Mouse (Mus musculus) kidney, postnatal 0 days (tissue): ENCODE results near the gene Lmtk3. TPM values are rescaled to one million over a fixed set of nuclear protein-coding genes. Genes with fewer than 3 reads are reported as not detected.

Experiments used
- ATAC-seq: fragments of 200-750 bp; cut with Nextera tagmentation; replicated peaks from 2 replicates; pipeline ENCODE4 v1.8.0; 2017; ENCODE audit warnings: low read depth, moderate number of reproducible peaks, moderate TSS enrichment, moderate library complexity; ENCODE audit not compliant: low FRiP score
- DNase-seq: peaks from one replicate; pipeline ENCODE4 v3.0.0-alpha.2; 2016; ENCODE audit warnings: low spot score
- H3K27ac ChIP-seq: fragments of 300-500 bp; sonication (generic); 2 replicates; pipeline ENCODE4 v1.5.1; 2014; ENCODE audit warnings: mild to moderate bottlenecking
- H3K27me3 ChIP-seq: fragments of 300-500 bp; sonication (generic); 2 replicates; pipeline ENCODE4 v1.6.1; 2014; ENCODE audit warnings: low read length, mixed read lengths; ENCODE audit not compliant: insufficient read depth
- H3K36me3 ChIP-seq: fragments of 300-500 bp; sonication (generic); 2 replicates; pipeline ENCODE4 v1.6.1; 2014; ENCODE audit warnings: low read length, mixed read lengths; ENCODE audit not compliant: insufficient read depth
- H3K4me1 ChIP-seq: fragments of 300-500 bp; sonication (generic); replicated peaks from 2 replicates; pipeline ENCODE4 v1.6.1; 2014; ENCODE audit warnings: antibody characterized with exemption, low read length, mixed read lengths; ENCODE audit not compliant: insufficient read depth
- H3K4me2 ChIP-seq: fragments of 300-500 bp; sonication (generic); 2 replicates; pipeline ENCODE4 v1.6.1; 2014; ENCODE audit warnings: mild to moderate bottlenecking, low read length, moderate library complexity, mixed read lengths
- H3K4me3 ChIP-seq: fragments of 300-500 bp; sonication (generic); replicated peaks from 2 replicates; pipeline ENCODE4 v1.5.1; 2014; ENCODE audit warnings: low read depth, low read length
- H3K9ac ChIP-seq: fragments of 300-500 bp; sonication (generic); 2 replicates; pipeline ENCODE4 v1.6.1; 2014; ENCODE audit warnings: low read depth, low read length
- H3K9me3 ChIP-seq: fragments of 300-500 bp; sonication (generic); replicated peaks from 2 replicates; pipeline ENCODE4 v1.6.1; 2016; ENCODE audit warnings: low read length, inconsistent platforms, mixed read lengths
- CTCF ChIP-seq: IDR thresholded peaks from 2 replicates; pipeline ENCODE4 v1.5.1; 2016; ENCODE audit warnings: antibody characterized with exemption, low read depth, mild to moderate bottlenecking, moderate library complexity
- WGBS: fragments of 180-500 bp; shearing (Covaris S2); extraction: QIAGEN DNeasy Blood & Tissue Kit; methylation state at CpG from one replicate; pipeline ENCODE4 v1.1.7; 2014; 5-methylcytosine and 5-hydroxymethylcytosine counted together
- polyA plus RNA-seq: library from polyadenylated mRNA; unstranded; fragments of >200 nt; fragmentation: Nextera tagmentation; extraction: Ambion mirVana; gene quantifications from 2 replicates; pipeline ENCODE4 v1.2.1, GENCODE M21; 2015

Gene Lmtk3
- polyA plus RNA-seq, 1 experiment from 2014 or later: 0.91 TPM

GRCm38 (mm10) chr7:45809276-45810075 is 25.9 kb downstream of the Lmtk3 start:
- H3K36me3 ChIP-seq: peaks cover 51% of the 10 kb centered on the region
- WGBS: 86% methylated on average over 14 of the region's 14 CpGs
- H3K9me3 ChIP-seq: no peaks in the 10 kb centered on the region
- no peaks in the 10 kb centered on the region for H3K27me3 ChIP-seq
- no peak overlapping the region for H3K27ac ChIP-seq
- no peak overlapping the region for H3K4me3 ChIP-seq
- H3K9ac ChIP-seq: no peak overlapping the region
- H3K4me2 ChIP-seq: no peak overlapping the region
- no peak for ATAC-seq
- no peak for TF ChIP-seq CTCF
- H3K4me1 ChIP-seq: peaks cover 9% of the 10 kb centered on the region
- no peak for DNase-seq

GRCm38 (mm10) chr7:45812921-45813320 is 29.4 kb downstream of the Lmtk3 start:
- 80% methylated on average over 8 of the region's 8 CpGs for WGBS
- H3K27ac ChIP-seq: no peak overlapping the region
- peak overlapping the region; percentile 98 for H3K4me3 ChIP-seq
- ATAC-seq: no peak
- H3K9ac ChIP-seq: peak overlapping the region; percentile 100; the same call in 1 of the 2 replicates
- no peaks in the 10 kb centered on the region for H3K9me3 ChIP-seq
- peak overlapping the region; percentile 70 for H3K4me2 ChIP-seq
- H3K4me1 ChIP-seq: peaks cover 9% of the 10 kb centered on the region
- H3K27me3 ChIP-seq: no peaks in the 10 kb centered on the region
- DNase-seq: no peak
- H3K36me3 ChIP-seq: peaks cover 43% of the 10 kb centered on the region
- no peak for TF ChIP-seq CTCF

GRCm38 (mm10) chr7:45813787-45814779 is 30.5 kb downstream of the Lmtk3 start, which contains the start of gene Cyth2:
Gene Cyth2, minus strand, starts transcription at chr7:45814581.
- ATAC-seq (peak; percentile 99), DNase-seq (peak; percentile 100)
- peak within 1 kb of the TSS; percentile 98 for H3K4me3 ChIP-seq

GRCm38 (mm10) chr7:45814841-45815240 is 31.3 kb downstream of the Lmtk3 start:
- no peak for TF ChIP-seq CTCF
- Histone ChIP-seq H3K9ac (no peak overlapping the region), H3K4me3 (0 out of 2 replicates have a peak overlapping the region, but pooled peaks have one; percentile 13), H3K27ac (no peak overlapping the region), H3K4me2 (peak overlapping the region; percentile 52), H3K27me3 (no peaks in the 10 kb centered on the region), H3K4me1 (peaks cover 9% of the 10 kb centered on the region), H3K36me3 (peaks cover 25% of the 10 kb centered on the region), H3K9me3 (no peaks in the 10 kb centered on the region)
- WGBS: 1% methylated on average over 5 of the region's 5 CpGs
- DNase-seq: no peak
- ATAC-seq: no peak

More at GRCm38 (mm10) chr7:45813787-45814779, 30.5 kb downstream of the Lmtk3 start, which contains the start of gene Cyth2:
- Histone ChIP-seq H3K27me3 (no peaks in the 10 kb centered on the region), H3K9ac (peak within 1 kb of the TSS; percentile 100), H3K4me2 (peak within 1 kb of the TSS; percentile 70), H3K27ac (peak within 1 kb of the TSS; percentile 100), H3K36me3 (peaks cover 32% of the 10 kb centered on the region), H3K9me3 (no peaks in the 10 kb centered on the region), H3K4me1 (peaks cover 9% of the 10 kb centered on the region)
- WGBS: under 1% methylated on average over 86 of the region's 92 CpGs
- TF ChIP-seq CTCF: peak; percentile 15; the same call in 1 of the 2 replicates

GRCm38 (mm10) chr7:45815323-45815983 is 31.9 kb downstream of the Lmtk3 start:
- Histone ChIP-seq H3K4me2 (no peak overlapping the region), H3K9me3 (no peaks in the 10 kb centered on the region), H3K36me3 (peaks cover 19% of the 10 kb centered on the region), H3K27ac (no peak overlapping the region), H3K4me3 (no peak overlapping the region), H3K27me3 (no peaks in the 10 kb centered on the region), H3K4me1 (peaks cover 9% of the 10 kb centered on the region), H3K9ac (no peak overlapping the region)
- DNase-seq (no peak), ATAC-seq (no peak)
- no peak for TF ChIP-seq CTCF
- WGBS: 67% methylated on average over 10 of the region's 10 CpGs

GRCm38 (mm10) chr7:45815984-45816351 is 32.4 kb downstream of the Lmtk3 start:
- no peak overlapping the region for H3K9ac ChIP-seq
- no peaks in the 10 kb centered on the region for H3K27me3 ChIP-seq
- 67% methylated on average over 2 of the region's 2 CpGs for WGBS
- DNase-seq: no peak
- TF ChIP-seq CTCF: no peak
- H3K4me1 ChIP-seq: peaks cover 9% of the 10 kb centered on the region
- no peak overlapping the region for H3K4me2 ChIP-seq
- H3K36me3 ChIP-seq: peaks cover 13% of the 10 kb centered on the region; the same call in 1 of the 2 replicates
- H3K27ac ChIP-seq: no peak overlapping the region
- H3K4me3 ChIP-seq: no peak overlapping the region
- no peak for ATAC-seq
- H3K9me3 ChIP-seq: no peaks in the 10 kb centered on the region
